Mouse (Mus musculus) C2C12 (cell line): Measurements from ENCODE around the gene Kndc1.

ENCODE experiments used
- CEBPB ChIP-seq: IDR thresholded peaks from one replicate; pipeline ENCODE4 v1.6.1; 2011; ENCODE audit warnings: low read depth, mild to moderate bottlenecking, control low read depth, moderate library complexity
- CTCF ChIP-seq: IDR thresholded peaks from one replicate; pipeline ENCODE4 v1.5.1; 2011; ENCODE audit not compliant: control insufficient read depth, insufficient read depth, insufficient read length
- FOSL1 ChIP-seq: IDR thresholded peaks from one replicate; pipeline ENCODE4 v1.8.0; 2011; ENCODE audit warnings: mild to moderate bottlenecking, low read length; ENCODE audit not compliant: poor library complexity, insufficient read depth, severe bottlenecking
- MAX ChIP-seq: IDR thresholded peaks from one replicate; pipeline ENCODE4 v1.6.1; 2011; ENCODE audit warnings: mild to moderate bottlenecking, control low read depth
- MYOD1 ChIP-seq: IDR thresholded peaks from one replicate; pipeline ENCODE4 v1.6.1; 2011; ENCODE audit warnings: low read depth; ENCODE audit not compliant: control insufficient read depth, insufficient read length
- MYOG ChIP-seq: IDR thresholded peaks from one replicate; pipeline ENCODE4 v1.6.1; 2011; ENCODE audit not compliant: control insufficient read depth, insufficient read length; ENCODE audit errors: extremely low read depth

- no peak for TF ChIP-seq CTCF
- no peak for TF ChIP-seq CEBPB
- no peak for TF ChIP-seq FOSL1
- TF ChIP-seq MYOD1: no peak
- TF ChIP-seq MAX: no peak
- TF ChIP-seq MYOG: no peak
Measured at GRCm38 (mm10) chr7:139961141-139961540, 66.6 kb downstream of the Kndc1 start.
